Mouse (Mus musculus) testis, adult 2 months (tissue): ENCODE data around the gene Esr2.

Experiments
- CTCF ChIP-seq: fragments of 200-500 bp; IDR thresholded peaks from 2 replicates; pipeline ENCODE4 v1.5.1; 2012; ENCODE audit warnings: low read depth, mild to moderate bottlenecking, inconsistent platforms, low read length, moderate library complexity; ENCODE audit not compliant: control insufficient read depth, insufficient read depth, insufficient replicate concordance
- POLR2A ChIP-seq: fragments of 200-500 bp; IDR thresholded peaks from 2 replicates; pipeline ENCODE4 v1.6.1; 2012; ENCODE audit warnings: low read depth, mild to moderate bottlenecking, inconsistent platforms, low read length, moderate library complexity; ENCODE audit not compliant: control insufficient read depth

GRCm38 (mm10) chr12:76109646-76110405, 67.2 kb downstream of the Esr2 start:
- no peak for TF ChIP-seq POLR2A
- TF ChIP-seq CTCF = no peak
